Mouse (Mus musculus): ENCODE measurements around the gene Olfr126. TPM values are rescaled to one million over a fixed set of nuclear protein-coding genes. Genes with fewer than 3 reads are reported as not detected.

Olfr126 gene
- not detected for total RNA-seq (2021)

DNA sequence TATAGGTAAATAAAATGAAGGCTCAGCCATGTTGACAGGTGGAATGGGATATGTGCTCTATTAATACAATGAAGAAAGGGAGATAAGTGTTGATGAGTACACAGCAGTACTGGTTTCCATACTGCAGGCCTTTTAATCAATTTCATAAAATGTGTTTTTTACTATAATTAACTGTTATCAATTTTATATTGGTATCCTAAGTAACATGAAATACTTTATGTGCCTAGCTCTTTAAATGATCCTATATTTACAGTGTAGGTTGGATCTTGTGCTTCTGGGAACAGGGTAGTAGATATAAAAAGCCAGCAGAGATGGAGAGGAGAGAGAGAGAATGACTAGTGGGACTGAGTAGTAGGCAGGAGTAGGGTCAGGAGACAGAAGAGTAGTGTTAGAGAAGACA lies at the start of gene Olfr126:
Gene Olfr126, plus strand, starts transcription at position 301 of the 400 bp plus-strand sequence.
- no peak for DNase-seq (ENCODE audit: low spot score in 2 of 2)
- intact Hi-C loops (cut with DNase I): no loop called here

DNA sequence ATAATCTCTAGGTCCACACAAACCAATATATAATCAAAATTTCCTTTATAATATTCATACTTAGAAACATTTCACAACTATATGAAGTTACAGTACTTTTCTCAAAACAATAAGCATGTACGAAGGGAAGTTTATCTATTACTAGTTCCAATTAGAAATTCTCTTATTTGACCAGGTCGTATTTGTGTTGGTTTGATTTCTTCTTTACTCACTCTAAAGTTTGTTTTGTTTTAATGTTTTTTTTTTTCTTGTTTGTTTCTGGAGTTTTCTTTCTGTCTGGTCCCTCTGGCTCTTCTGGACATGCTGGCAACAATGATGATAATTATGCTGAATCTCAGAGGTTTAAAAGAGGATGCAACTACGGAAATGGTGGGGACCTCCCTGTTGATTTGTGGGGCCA lies 47.7 kb upstream of the Olfr126 start, which contains the start of gene Olfr124:
Gene Olfr124, plus strand, starts transcription at position 301 of the 400 bp plus-strand sequence.
- DNase-seq (ENCODE audit: low spot score in 2 of 2): no peak
- intact Hi-C loops (cut with DNase I): no loop called here

DNA sequence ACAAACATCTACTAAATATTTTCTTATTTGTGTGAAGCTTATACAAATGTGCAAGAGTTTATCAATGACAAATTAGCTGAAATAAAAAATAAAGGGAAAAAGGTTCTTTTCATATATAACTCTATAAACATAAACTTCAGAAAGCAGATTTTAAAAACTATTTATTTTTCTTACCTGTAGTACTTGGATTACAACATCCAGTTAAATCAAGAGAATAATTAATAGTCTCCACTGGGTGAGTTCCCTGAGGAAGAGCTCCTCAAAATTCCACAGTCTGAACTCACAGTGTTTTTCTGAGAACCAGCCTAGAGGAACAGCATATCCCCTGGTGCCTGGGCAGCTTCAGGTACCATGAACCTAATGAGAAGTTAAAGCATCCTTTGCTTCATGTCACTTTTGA lies 14.6 kb upstream of the Olfr126 start, which contains the start of gene Olfr125:
Gene Olfr125, plus strand, starts transcription at position 301 of the 400 bp plus-strand sequence.
- intact Hi-C loops (cut with DNase I): no loop called here
- DNase-seq (ENCODE audit: low spot score in 2 of 2): no peak

DNA sequence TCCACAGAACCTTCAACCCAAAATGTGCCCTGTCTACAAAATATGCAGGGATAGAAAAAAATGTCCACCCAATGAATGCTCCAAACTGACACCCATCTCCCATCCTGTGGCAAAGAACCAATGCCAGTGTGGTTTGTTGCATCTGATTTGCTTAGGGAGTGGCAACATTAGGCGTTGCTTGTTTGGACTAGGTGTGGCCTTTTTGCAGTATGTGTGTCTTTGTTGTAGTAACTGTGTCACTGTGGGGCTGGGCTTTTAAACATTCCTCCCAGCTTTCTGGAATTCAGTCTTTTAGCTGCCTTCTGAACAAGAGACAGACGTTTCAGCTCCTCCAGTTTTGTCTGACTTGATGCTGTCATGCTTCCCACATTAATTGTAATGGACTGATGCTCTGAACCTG lies 16.6 kb downstream of the Olfr126 start:
- intact Hi-C loops (cut with DNase I): no loop called here
- no peak for DNase-seq (ENCODE audit: low spot score in 2 of 2)

DNA sequence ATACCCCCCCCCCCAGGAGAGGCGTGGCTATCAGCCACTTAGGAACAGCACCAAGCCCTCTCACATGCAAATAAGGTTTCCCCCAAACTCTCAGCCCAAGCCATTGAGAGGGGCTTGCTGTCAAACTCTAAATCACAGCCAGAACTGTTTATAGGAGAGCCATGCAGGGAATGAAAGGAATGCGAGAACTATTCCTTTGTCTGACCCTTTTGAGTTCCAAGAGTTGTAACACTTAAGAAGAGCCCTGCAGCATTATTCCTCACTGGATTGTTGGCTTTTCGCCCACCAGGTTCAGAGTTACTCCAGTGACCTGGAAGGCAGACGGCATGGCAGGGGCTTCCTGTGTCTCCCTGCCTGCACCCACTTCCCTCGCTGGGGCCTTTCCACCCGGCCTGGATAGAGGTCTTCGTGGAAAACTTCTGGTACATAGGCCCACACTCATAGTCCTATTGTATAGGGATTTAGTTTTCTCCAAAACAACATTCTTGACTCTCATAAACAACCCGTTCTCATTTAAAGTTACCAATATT lies 22.5 kb downstream of the Olfr126 start:
- intact Hi-C loops (cut with DNase I): no loop called here
- no peak for DNase-seq (ENCODE audit: low spot score in 2 of 2)

DNA sequence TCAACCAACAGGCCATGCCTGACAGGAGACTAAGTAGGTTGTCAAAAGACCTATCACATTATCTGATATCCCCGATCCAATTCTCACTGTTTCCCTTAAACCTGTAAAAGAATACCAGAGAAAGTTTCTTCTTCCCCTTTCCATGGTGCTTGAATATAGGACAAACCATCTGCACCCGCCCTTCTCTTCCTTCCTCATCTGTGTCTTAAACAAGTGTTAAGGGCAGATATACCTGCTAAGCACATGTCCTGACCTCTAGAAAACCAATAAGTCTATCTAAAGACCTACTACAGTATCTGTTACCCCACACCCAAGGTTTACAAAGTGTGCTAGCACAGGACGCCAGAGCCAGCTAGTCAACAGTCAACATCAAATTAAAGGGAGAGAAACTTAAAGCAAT lies 26.5 kb downstream of the Olfr126 start:
- no peak for DNase-seq (ENCODE audit: low spot score in 2 of 2)
- intact Hi-C loops (cut with DNase I): no loop called here

DNA sequence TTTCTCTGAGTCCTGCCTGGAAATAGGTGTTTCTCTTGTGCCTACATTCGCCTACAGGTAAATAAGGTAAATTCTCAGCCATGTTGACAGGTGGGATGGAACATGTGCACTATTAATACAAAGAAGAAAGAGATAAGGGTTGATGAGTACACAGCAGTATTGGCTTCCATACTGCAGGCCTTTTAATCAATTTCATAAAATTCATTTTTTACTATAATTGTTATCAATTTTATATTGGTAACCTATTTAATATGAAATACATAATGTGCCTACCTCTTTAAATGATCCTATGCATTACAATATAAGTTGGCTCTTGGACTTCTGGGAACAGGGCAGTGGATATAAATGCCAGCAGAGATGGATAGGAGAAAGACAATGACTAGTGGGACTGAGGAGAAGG lies 52.9 kb downstream of the Olfr126 start, which contains the start of gene Olfr127:
Gene Olfr127, plus strand, starts transcription at position 301 of the 400 bp plus-strand sequence.
- DNase-seq (ENCODE audit: low spot score in 2 of 2): no peak
- intact Hi-C loops (cut with DNase I): no loop called here

Other genes with a start within 250 kb of the Olfr126 start
- not detected for gene Olfr115, start 220.4 kb upstream of the Olfr126 start, total RNA-seq (2021)
- gene Olfr116, start 220.3 kb upstream of the Olfr126 start, total RNA-seq (2021): not detected
- not detected for gene Olfr117, start 183.7 kb upstream of the Olfr126 start, total RNA-seq (2021)
- not detected for gene Olfr118, start 180.5 kb upstream of the Olfr126 start, total RNA-seq (2021)
- gene Olfr119, start 150.9 kb upstream of the Olfr126 start, total RNA-seq (2021): not detected
- not detected for gene Olfr120, start 125.7 kb upstream of the Olfr126 start, total RNA-seq (2021)
- not detected for gene Olfr121, start 98.6 kb upstream of the Olfr126 start, total RNA-seq (2021)
- not detected for gene Olfr122, start 78.9 kb upstream of the Olfr126 start, total RNA-seq (2021)
- not detected for gene Olfr123, start 54.0 kb upstream of the Olfr126 start, total RNA-seq (2021)
- not detected for gene Olfr124, start 47.6 kb upstream of the Olfr126 start, total RNA-seq (2021)
- not detected for gene Olfr125, start 14.5 kb upstream of the Olfr126 start, total RNA-seq (2021)
- not detected for gene Olfr127, start 53.0 kb downstream of the Olfr126 start, total RNA-seq (2021)
- not detected for gene Olfr128, start 73.1 kb downstream of the Olfr126 start, total RNA-seq (2021)
- gene Olfr761, start 105.6 kb downstream of the Olfr126 start, total RNA-seq (2021): not detected
- not detected for gene Olfr129, start 212.6 kb downstream of the Olfr126 start, total RNA-seq (2021)
- not detected for gene Olfr130, start 216.4 kb downstream of the Olfr126 start, total RNA-seq (2021)
- not detected for gene Olfr131, start 241.2 kb downstream of the Olfr126 start, total RNA-seq (2021)